Mouse (Mus musculus) R1 (cell line): ENCODE measurements around the gene Atf7ip.

Source experiments
- DNase-seq: peaks from one replicate; pipeline ENCODE4 v3.0.0-alpha.2; 2018; ENCODE audit warnings: low read depth, low spot score

Atf7ip gene

GRCm38 (mm10) chr6:136553156-136553555 lies 47.2 kb downstream of the Atf7ip start:
- no peak for DNase-seq

- peak; percentile 94 for DNase-seq
These were observed 48.0 kb downstream of the Atf7ip start for GRCm38 (mm10) chr6:136553767-136554569.

- peak; percentile 87 for DNase-seq
These were observed 49.0 kb downstream of the Atf7ip start for GRCm38 (mm10) chr6:136554774-136555522.

GRCm38 (mm10) chr6:136555523-136555915 lies 49.6 kb downstream of the Atf7ip start:
- DNase-seq, result peak; percentile 89

- peak; percentile 72 for DNase-seq
These were observed 52.5 kb downstream of the Atf7ip start for GRCm38 (mm10) chr6:136558288-136559005.

- no peak for DNase-seq
These were observed 60.0 kb downstream of the Atf7ip start for GRCm38 (mm10) chr6:136566002-136566401.

GRCm38 (mm10) chr6:136590739-136591138 lies 84.8 kb downstream of the Atf7ip start:
- DNase-seq, result no peak

GRCm38 (mm10) chr6:136594541-136594940 lies 88.6 kb downstream of the Atf7ip start:
- DNase-seq, result no peak

- no peak for DNase-seq
These were observed 96.6 kb downstream of the Atf7ip start for GRCm38 (mm10) chr6:136602601-136603000.

- no peak for DNase-seq
These were observed 105.6 kb downstream of the Atf7ip start for GRCm38 (mm10) chr6:136611351-136612215.

- DNase-seq, result peak; percentile 66
These were observed 106.3 kb downstream of the Atf7ip start for GRCm38 (mm10) chr6:136612312-136612711.

- DNase-seq, result no peak
These were observed 108.2 kb downstream of the Atf7ip start for GRCm38 (mm10) chr6:136614156-136614555.

- DNase-seq, result peak; percentile 90
These were observed 114.6 kb downstream of the Atf7ip start for GRCm38 (mm10) chr6:136620361-136621139.

GRCm38 (mm10) chr6:136625421-136625820 lies 119.5 kb downstream of the Atf7ip start:
- DNase-seq, result no peak

GRCm38 (mm10) chr6:136629639-136630038 lies 123.7 kb downstream of the Atf7ip start:
- DNase-seq, result no peak

GRCm38 (mm10) chr6:136631519-136631918 lies 125.6 kb downstream of the Atf7ip start:
- DNase-seq, result no peak

GRCm38 (mm10) chr6:136631945-136632534 lies 126.1 kb downstream of the Atf7ip start:
- DNase-seq, result no peak

GRCm38 (mm10) chr6:136633154-136633553 lies 127.2 kb downstream of the Atf7ip start:
- no peak for DNase-seq

GRCm38 (mm10) chr6:136633719-136634118 lies 127.8 kb downstream of the Atf7ip start:
- no peak for DNase-seq

- no peak for DNase-seq
These were observed 129.0 kb downstream of the Atf7ip start for GRCm38 (mm10) chr6:136634982-136635381.
